Mouse (Mus musculus): ENCODE measurements at regions not wholly inside any gene's neighbourhood (a gene's known extent, or its start where the extent isn't known, plus 50 kb on each side); places are given as distances from the start of the nearest gene placed in this dataset.

GRCm38 (mm10) chr17:66252926-66253325, 129.6 kb downstream of the Ddx11 start:
- no peak for DNase-seq (ENCODE audit: low spot score in 2 of 2)

- DNase-seq (ENCODE audit: low spot score in 2 of 2): no peak
These were observed 136.4 kb downstream of the Ddx11 start for GRCm38 (mm10) chr17:66259697-66260096.

DNA sequence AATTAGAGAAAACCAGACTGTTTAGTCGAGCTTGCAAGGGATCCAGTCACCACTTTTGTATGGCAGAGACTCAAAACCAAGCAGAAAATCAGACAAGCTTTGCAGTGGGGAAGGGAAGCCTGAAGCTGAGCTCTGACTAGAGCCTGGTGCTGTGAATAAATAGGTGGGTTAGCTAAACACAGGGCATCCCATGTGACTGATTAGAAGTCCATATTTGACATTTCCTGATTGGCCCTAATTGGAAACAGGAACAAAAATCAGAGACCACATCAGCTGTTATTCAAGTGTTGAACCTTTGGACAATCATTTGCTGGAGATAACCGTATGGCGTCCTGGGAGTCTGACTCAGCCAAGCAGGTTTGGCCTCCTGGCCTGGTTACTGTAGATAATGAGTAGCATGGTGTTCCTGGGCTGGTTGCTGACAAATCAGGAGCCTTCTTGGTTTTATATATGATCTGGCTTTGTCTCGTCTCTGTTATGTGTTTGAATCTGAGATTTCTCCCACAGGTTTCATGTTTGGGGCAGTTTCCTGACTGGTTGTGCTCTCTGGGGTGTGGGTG, 139.4 kb downstream of the Ddx11 start:
- peak in 1 of 2 experiments; percentile 13 for DNase-seq (ENCODE audit: low spot score in 2 of 2)

DNA sequence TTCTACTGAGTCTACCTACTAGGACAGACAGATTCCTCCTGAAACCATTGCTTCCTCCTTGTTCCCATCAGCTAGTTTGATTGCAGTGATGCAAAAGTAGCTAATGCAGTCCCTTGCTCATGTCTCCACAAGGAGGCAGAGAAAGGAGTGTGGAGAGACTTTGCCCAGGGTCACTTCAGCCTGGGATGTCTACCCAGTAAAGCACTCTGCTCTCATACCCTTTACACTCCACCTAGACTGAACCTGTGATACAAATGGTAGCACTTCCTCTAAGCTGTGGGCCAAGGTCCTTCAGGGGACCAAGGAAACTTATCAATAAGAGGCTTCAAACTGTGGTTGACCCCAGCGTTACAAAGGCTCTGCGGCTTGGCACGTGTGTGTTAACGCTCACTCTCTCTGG, 140.1 kb downstream of the Ddx11 start:
- DNase-seq (ENCODE audit: low spot score in 2 of 2): no peak

- DNase-seq (ENCODE audit: low spot score in 2 of 2): no peak
These were observed 143.5 kb downstream of the Ddx11 start for GRCm38 (mm10) chr17:66266803-66267202.

GRCm38 (mm10) chr17:66267831-66268230, 144.5 kb downstream of the Ddx11 start:
- no peak for DNase-seq (ENCODE audit: low spot score in 2 of 2)

- DNase-seq (ENCODE audit: low spot score in 2 of 2): no peak
These were observed 146.2 kb downstream of the Ddx11 start for GRCm38 (mm10) chr17:66269567-66269966.

- no peak for DNase-seq (ENCODE audit: low spot score in 2 of 2)
These were observed 148.6 kb downstream of the Ddx11 start for GRCm38 (mm10) chr17:66271906-66272305.

- no peak for DNase-seq (ENCODE audit: low spot score in 2 of 2)
These were observed 153.5 kb downstream of the Ddx11 start for GRCm38 (mm10) chr17:66276778-66277177.

DNA sequence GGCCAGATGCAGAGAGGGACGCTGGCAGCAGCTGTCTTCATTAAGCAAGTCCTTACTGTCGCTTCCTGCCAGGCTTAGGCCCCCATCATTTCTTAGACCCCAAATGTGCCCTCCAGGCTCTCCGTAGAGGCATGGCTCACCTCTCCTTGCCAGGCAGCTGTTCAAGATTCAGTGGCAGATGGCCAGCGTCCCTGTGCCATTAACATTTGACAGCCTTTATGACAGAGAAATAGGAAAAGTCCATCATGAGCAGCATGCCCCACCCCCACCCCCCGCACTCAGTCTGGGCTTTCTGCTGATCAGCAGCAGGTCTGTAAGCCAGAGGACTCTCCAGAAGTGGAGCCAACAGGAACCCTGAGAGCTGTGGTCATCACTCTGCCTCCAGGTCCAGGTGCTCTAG, 154.7 kb downstream of the Ddx11 start:
- DNase-seq (ENCODE audit: low spot score in 2 of 2): no peak

DNA sequence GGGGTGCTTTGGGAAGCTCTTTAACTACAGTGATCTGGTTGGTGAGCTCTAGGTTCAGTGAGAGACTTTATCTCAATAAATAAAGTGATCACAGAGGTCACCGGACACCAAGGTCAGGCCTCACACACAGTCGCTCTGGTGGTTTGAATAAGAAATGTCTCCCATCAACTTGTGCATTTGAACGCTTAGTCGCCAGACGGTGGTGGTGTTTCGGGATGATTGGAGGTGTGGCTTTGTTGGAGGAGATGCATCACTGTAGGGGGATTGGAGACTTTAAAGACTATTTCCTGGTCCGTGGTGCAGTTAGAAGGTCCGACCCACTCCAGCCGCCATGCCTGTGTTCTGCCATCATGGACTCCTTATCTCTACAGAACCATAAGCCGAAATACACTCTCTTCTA, 162.0 kb downstream of the Ddx11 start:
- no peak for DNase-seq (ENCODE audit: low spot score in 2 of 2)

Measured in urinary bladder, adult 18-20 months (tissue).